Mouse (Mus musculus) limb, embryonic 10.5 days (tissue): ENCODE data around the gene Hal. TPM values are rescaled to one million over a fixed set of nuclear protein-coding genes. Genes with fewer than 3 reads are reported as not detected.
A peak's percentile ranks its signal among the peaks of the same experiment; 100 is the strongest.

Experiments
- DNase-seq: peaks from one replicate; pipeline ENCODE4 v3.0.0-alpha.2; 2017; ENCODE audit warnings: low spot score
- H3K27ac ChIP-seq: fragments of 300-500 bp; sonication (generic); 2 replicates; pipeline ENCODE4 v1.5.1; 2016; ENCODE audit warnings: mild to moderate bottlenecking
- H3K27me3 ChIP-seq: fragments of 300-500 bp; sonication (generic); 2 replicates; pipeline ENCODE4 v1.6.1; 2016; ENCODE audit warnings: low read depth, mild to moderate bottlenecking; ENCODE audit not compliant: poor library complexity, severe bottlenecking
- H3K36me3 ChIP-seq: fragments of 300-500 bp; sonication (generic); 2 replicates; pipeline ENCODE4 v1.6.1; 2016; ENCODE audit warnings: mild to moderate bottlenecking, moderate library complexity
- H3K4me1 ChIP-seq: fragments of 300-500 bp; sonication (generic); 2 replicates; pipeline ENCODE4 v1.6.1; 2016
- H3K4me3 ChIP-seq: fragments of 300-500 bp; sonication (generic); 2 replicates; pipeline ENCODE4 v1.5.1; 2016; ENCODE audit warnings: mild to moderate bottlenecking, moderate library complexity
- H3K9me3 ChIP-seq: fragments of 300-500 bp; sonication (generic); replicated peaks from 2 replicates; pipeline ENCODE4 v1.6.1; 2016; ENCODE audit warnings: mild to moderate bottlenecking
- WGBS: fragments of 180-500 bp; shearing (Covaris S2); methylation state at CpG from one replicate; pipeline ENCODE4 v1.1.7; 2016; 5-methylcytosine and 5-hydroxymethylcytosine counted together
- polyA plus RNA-seq: library from polyadenylated mRNA; unstranded; fragments of >200 nt; fragmentation: Nextera tagmentation; extraction: Ambion mirVana; gene quantifications from 2 replicates; pipeline ENCODE4 v1.2.1, GENCODE M21; 2016

The Hal gene
- polyA plus RNA-seq, 1 experiment from 2014 or later = 0.04 TPM

- H3K9me3 ChIP-seq = no peaks in the 10 kb centered on the region
- no peak overlapping the region for H3K4me3 ChIP-seq
- no peaks in the 10 kb centered on the region for H3K27me3 ChIP-seq
- no peaks in the 10 kb centered on the region for H3K36me3 ChIP-seq
- DNase-seq = no peak
- H3K4me1 ChIP-seq = no peaks in the 10 kb centered on the region
- H3K27ac ChIP-seq = no peak overlapping the region
- 92% methylated on average over 8 of the region's 8 CpGs for WGBS
Observed at GRCm38 (mm10) chr10:93519159-93519558, 30.6 kb downstream of the Hal start.

GRCm38 (mm10) chr10:93519756-93520155, 31.2 kb downstream of the Hal start:
- no peak for DNase-seq
- 87% methylated on average over 5 of the region's 5 CpGs for WGBS
- Histone ChIP-seq H3K27ac (no peak overlapping the region), H3K4me1 (no peaks in the 10 kb centered on the region), H3K4me3 (no peak overlapping the region), H3K36me3 (no peaks in the 10 kb centered on the region), H3K9me3 (no peaks in the 10 kb centered on the region), H3K27me3 (no peaks in the 10 kb centered on the region)

- Histone ChIP-seq H3K4me1 (no peaks in the 10 kb centered on the region), H3K27ac (no peak overlapping the region), H3K9me3 (no peaks in the 10 kb centered on the region), H3K36me3 (no peaks in the 10 kb centered on the region), H3K4me3 (no peak overlapping the region), H3K27me3 (no peaks in the 10 kb centered on the region)
- DNase-seq = no peak
- 79% methylated on average over 4 of the region's 4 CpGs for WGBS
Observed at GRCm38 (mm10) chr10:93520994-93521393, 32.4 kb downstream of the Hal start.

DNA sequence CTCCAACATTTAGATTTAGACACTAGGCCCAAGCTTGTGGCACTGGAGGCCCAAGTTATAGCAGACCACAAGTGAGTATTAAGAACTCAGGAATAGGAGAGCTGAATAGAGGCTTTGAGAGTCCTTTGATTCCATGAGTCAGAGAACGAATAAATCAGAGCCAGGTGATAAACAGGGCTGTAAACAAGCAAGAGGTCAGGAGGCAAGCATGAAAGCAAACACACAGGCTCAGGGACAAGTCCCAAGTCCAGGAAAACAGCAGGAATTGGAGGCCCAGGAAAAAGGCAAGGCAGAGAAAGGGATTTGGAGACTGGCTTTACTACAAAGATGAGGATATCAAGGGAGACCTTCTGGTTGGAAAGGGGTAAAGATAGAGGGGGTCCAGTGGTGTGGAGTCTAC, 36.8 kb downstream of the Hal start:
- 73% methylated on average over 1 of the region's 1 CpGs for WGBS
- no peaks in the 10 kb centered on the region for H3K36me3 ChIP-seq
- H3K4me3 ChIP-seq = no peak overlapping the region
- no peak overlapping the region for H3K27ac ChIP-seq
- H3K4me1 ChIP-seq = no peaks in the 10 kb centered on the region
- no peak for DNase-seq
- no peaks in the 10 kb centered on the region for H3K9me3 ChIP-seq
- H3K27me3 ChIP-seq = no peaks in the 10 kb centered on the region

DNA sequence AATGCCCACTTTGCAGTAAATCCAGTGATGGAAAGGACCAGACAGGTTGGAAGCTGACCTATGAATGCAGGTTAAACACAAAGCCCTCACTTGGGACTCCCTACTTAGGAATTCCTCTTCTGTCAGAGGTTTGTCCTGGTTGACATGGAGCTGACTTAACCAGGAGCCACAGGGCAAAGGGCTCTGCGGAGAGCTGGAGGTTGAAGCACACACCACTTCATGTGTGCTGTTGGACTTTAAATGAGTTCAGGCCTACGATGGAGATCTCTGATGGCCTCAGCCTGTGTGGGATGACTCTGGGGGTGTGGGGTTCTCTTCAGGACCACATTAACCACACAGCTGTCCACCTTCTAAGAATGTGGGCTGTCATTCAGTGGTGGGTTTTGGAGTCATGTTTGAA, 49.7 kb downstream of the Hal start:
- Histone ChIP-seq H3K27ac (no peak overlapping the region), H3K27me3 (peaks cover 38% of the 10 kb centered on the region), H3K4me3 (no peak overlapping the region), H3K36me3 (no peaks in the 10 kb centered on the region), H3K4me1 (peaks cover 18% of the 10 kb centered on the region), H3K9me3 (no peaks in the 10 kb centered on the region)
- no peak for DNase-seq
- WGBS = 97% methylated on average over 2 of the region's 2 CpGs

DNA sequence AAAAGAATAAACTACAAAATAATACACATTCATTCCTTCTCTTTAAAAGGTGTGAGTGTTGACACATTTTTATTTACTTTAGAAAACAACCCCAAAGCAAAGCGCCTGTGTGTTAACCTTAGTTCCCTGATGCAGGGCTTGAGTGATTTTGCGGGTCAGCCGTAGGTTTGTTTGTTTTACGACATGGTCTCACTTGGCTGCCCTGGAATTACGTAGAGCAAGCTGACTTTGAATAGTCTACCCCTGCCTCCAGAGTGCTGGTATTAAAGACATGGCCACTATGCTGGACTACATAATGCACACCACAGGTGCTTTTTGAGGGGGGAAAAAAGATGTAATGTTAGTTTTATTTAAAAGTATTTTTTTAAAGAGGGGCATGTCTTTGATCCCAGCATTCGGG, 50.2 kb downstream of the Hal start:
- peaks cover 18% of the 10 kb centered on the region for H3K4me1 ChIP-seq
- H3K27me3 ChIP-seq = peaks cover 33% of the 10 kb centered on the region
- H3K9me3 ChIP-seq = no peaks in the 10 kb centered on the region
- WGBS = 35% methylated on average over 6 of the region's 6 CpGs
- H3K36me3 ChIP-seq = no peaks in the 10 kb centered on the region
- no peak overlapping the region for H3K27ac ChIP-seq
- no peak for DNase-seq
- H3K4me3 ChIP-seq = no peak overlapping the region

GRCm38 (mm10) chr10:93539775-93540430, 51.3 kb downstream of the Hal start, which contains the start of gene Amdhd1:
Amdhd1 (minus strand) TSS chr10:93540033.
- Histone ChIP-seq H3K27me3 (peaks cover 23% of the 10 kb centered on the region), H3K36me3 (no peaks in the 10 kb centered on the region), H3K9me3 (no peaks in the 10 kb centered on the region), H3K4me3 (peak within 1 kb of the TSS; percentile 55), H3K27ac (peak within 1 kb of the TSS; percentile 71), H3K4me1 (peaks cover 12% of the 10 kb centered on the region)
- peak; percentile 85 for DNase-seq
- WGBS = 5% methylated on average over 35 of the region's 35 CpGs

DNA sequence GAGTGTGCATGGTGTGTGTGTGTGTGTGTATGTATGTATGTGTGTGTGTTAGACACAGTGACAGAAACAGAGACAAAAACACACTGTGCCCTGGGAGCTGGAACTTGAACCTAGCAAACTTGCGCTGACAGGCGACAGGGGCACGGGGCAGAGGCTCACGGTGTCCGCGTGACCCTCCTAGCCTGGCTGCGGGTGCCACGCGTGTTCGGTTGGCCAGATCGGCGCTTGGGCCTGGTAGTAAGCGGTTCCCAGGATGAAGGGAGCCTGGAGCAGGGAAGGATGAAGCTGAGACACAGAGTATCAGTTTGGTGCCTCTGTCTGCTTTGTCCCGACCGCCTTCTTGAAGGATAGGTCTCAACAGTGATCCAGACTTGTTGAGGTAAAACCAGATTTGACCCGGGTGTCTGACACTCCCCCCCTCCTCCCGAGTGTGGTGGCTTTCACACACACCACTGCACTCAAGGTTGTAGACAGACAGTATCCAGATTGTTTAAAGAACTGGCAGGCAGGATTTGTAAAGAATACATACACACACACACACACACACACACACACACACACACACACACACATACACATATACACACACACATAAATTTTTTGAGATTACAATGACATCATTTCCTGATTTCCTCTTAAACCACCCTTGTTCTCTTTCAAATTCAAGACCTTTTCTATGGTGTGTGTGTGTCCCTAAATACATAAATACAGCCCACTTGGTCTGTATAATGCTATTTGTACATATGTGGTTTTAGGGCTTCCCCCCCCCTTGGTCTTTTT, 52.1 kb downstream of the Hal start, which contains the start of gene Ccdc38:
Gene Ccdc38, plus strand, starts transcription at position 202 of the 780 bp plus-strand sequence.
- peak within 1 kb of the TSS; percentile 55 for H3K4me3 ChIP-seq
- WGBS = 69% methylated on average over 17 of the region's 17 CpGs
- peaks cover 15% of the 10 kb centered on the region for H3K27me3 ChIP-seq
- peak within 1 kb of the TSS; percentile 71 for H3K27ac ChIP-seq
- H3K36me3 ChIP-seq = no peaks in the 10 kb centered on the region
- H3K4me1 ChIP-seq = peaks cover 12% of the 10 kb centered on the region
- H3K9me3 ChIP-seq = no peaks in the 10 kb centered on the region
- no peak for DNase-seq

- Histone ChIP-seq H3K27ac (no peak overlapping the region), H3K4me3 (no peak overlapping the region), H3K27me3 (peaks cover 12% of the 10 kb centered on the region), H3K9me3 (no peaks in the 10 kb centered on the region), H3K4me1 (peaks cover 12% of the 10 kb centered on the region), H3K36me3 (no peaks in the 10 kb centered on the region)
- WGBS = 89% methylated on average over 1 of the region's 1 CpGs
- no peak for DNase-seq
Observed at GRCm38 (mm10) chr10:93541585-93541984, 53.0 kb downstream of the Hal start.

GRCm38 (mm10) chr10:93542356-93542755, 53.8 kb downstream of the Hal start:
- Histone ChIP-seq H3K27me3 (peaks cover 7% of the 10 kb centered on the region), H3K36me3 (no peaks in the 10 kb centered on the region), H3K4me3 (no peak overlapping the region), H3K27ac (no peak overlapping the region), H3K9me3 (no peaks in the 10 kb centered on the region), H3K4me1 (peaks cover 12% of the 10 kb centered on the region)
- no peak for DNase-seq
- WGBS = 80% methylated on average over 4 of the region's 4 CpGs

- Histone ChIP-seq H3K4me3 (no peak overlapping the region), H3K27me3 (no peaks in the 10 kb centered on the region), H3K27ac (no peak overlapping the region), H3K9me3 (no peaks in the 10 kb centered on the region), H3K36me3 (no peaks in the 10 kb centered on the region), H3K4me1 (peaks cover 12% of the 10 kb centered on the region)
- no peak for DNase-seq
- 63% methylated on average over 6 of the region's 6 CpGs for WGBS
Observed at GRCm38 (mm10) chr10:93543176-93543575, 54.6 kb downstream of the Hal start.

DNA sequence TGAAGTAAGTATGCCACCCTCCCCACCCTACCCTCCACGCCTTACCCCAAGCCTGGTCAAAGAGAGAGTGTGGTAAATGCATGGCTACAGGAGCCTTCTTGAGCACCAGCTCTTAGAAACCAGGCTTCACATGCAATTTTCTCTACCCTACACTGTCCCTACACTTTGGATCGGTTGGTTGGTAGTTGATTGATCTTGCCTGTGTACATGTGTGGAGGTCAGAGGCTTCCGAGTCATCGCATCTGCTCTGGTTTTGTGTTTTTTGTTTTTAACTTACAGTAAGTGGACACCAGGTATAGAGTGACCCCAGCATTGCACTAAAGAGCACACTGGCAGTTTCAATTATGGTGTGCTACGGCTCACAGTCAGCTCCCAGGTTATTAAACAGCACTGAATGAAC, 55.6 kb downstream of the Hal start:
- Histone ChIP-seq H3K4me3 (no peak overlapping the region), H3K27me3 (no peaks in the 10 kb centered on the region), H3K36me3 (no peaks in the 10 kb centered on the region), H3K4me1 (peaks cover 12% of the 10 kb centered on the region), H3K27ac (no peak overlapping the region), H3K9me3 (no peaks in the 10 kb centered on the region)
- 78% methylated on average over 5 of the region's 5 CpGs for WGBS
- DNase-seq = no peak

DNA sequence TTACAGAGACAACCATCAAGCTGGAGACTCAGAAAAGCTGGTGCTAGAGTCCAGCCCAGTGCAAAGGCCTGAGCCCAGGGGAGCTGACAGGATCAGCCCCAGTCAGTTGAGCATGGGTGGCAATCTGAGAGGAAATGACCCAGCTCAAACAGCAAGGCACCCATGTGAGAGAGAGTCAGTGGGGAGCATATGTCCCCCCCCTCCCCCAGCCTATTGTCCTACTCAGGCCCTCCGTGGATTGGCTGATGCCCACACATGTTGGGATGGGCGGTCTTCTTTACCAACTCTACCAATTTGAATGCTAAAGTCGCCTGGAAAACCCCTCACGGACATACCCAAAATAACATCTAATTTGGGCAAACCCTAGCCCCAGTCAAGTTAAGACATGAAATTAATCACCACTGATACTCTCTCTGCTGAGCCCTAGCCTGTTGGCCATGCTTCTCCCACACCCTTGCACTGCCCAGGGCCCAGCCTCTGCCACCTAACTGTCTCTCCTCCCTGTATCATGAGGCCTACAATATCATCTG, 59.2 kb downstream of the Hal start:
- Histone ChIP-seq H3K4me3 (no peak overlapping the region), H3K27me3 (no peaks in the 10 kb centered on the region), H3K36me3 (no peaks in the 10 kb centered on the region), H3K27ac (no peak overlapping the region), H3K4me1 (no peaks in the 10 kb centered on the region), H3K9me3 (no peaks in the 10 kb centered on the region)
- no peak for DNase-seq
- 87% methylated on average over 4 of the region's 4 CpGs for WGBS
